Mouse (Mus musculus) bone marrow macrophage, adult 2 months (primary cell): Measurements from ENCODE around the gene P4ha1. TPM values are rescaled to one million over a fixed set of nuclear protein-coding genes. Genes with fewer than 3 reads are reported as not detected.

ENCODE experiments used
- H3K27ac ChIP-seq: 2 replicates; pipeline ENCODE4 v1.5.1; 2012; ENCODE audit warnings: low read depth, low read length; ENCODE audit not compliant: insufficient read depth
- H3K4me1 ChIP-seq: 2 replicates; pipeline ENCODE4 v1.6.1; 2012; ENCODE audit warnings: low read length; ENCODE audit not compliant: control insufficient read depth, insufficient read depth
- H3K4me3 ChIP-seq: 2 replicates; pipeline ENCODE4 v1.5.1; 2012; ENCODE audit warnings: mild to moderate bottlenecking, low read length, moderate library complexity; ENCODE audit not compliant: insufficient read depth
- CTCF ChIP-seq: IDR thresholded peaks from 2 replicates; pipeline ENCODE4 v1.5.1; 2012; ENCODE audit warnings: low read depth, mild to moderate bottlenecking, low read length, moderate library complexity
- POLR2A ChIP-seq: IDR thresholded peaks from 2 replicates; pipeline ENCODE4 v1.6.1; 2012; ENCODE audit warnings: mild to moderate bottlenecking, low read depth, low read length, borderline replicate concordance
- polyA plus RNA-seq: library from polyadenylated mRNA; stranded (reverse); fragments of >200 nt; gene quantifications from 2 replicates; pipeline ENCODE4 v1.2.4, GENCODE M21; 2012; ENCODE audit not compliant: missing spikeins, insufficient read depth, insufficient read length

P4ha1 gene
- polyA plus RNA-seq, 1 experiment: 59.2 TPM

DNA sequence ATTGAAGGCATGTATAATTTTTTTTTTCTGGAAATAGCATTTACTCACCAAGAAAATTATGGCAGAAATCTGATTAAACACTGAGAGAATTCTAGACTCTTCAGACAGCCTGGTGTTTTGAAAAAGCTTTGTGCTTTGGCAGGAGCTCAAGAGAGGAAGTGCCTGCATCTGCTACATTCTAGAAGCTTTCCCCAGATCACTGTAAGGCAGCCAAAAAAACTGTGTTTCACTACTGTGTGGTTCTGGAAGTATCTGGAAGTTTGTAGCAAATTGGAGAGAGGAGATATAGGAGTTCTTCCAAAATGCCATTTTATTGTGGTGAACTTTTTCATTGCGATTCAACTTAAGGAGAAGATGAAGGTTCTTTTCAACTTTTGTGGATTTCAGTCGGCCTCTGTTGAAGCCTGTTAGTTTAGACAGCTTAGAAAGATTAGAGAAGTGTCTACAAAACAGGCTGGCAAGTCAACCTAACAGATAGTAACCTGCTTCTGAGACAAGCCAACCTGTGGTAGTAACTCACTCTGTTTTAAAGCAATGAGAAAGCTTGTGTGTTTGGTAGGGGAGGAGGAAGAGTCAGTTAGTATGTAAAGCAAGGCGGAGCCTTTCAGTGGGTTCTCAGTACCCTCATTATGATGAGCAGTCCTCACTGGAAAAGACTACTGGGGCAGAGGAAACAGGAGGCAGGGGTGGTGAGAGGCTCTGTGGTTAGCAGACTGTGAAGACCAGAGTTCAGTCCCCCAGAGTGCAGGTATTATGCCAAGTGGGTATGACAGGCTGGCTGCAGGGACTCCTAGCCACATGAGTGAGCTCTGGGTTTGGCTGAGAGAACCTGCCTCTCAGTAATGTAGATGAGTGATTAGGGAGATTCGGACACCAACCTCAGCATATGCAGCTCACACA is 12.1 kb downstream of the P4ha1 start:
- peak overlapping the region; percentile 43 for H3K27ac ChIP-seq
- no peak overlapping the region for H3K4me3 ChIP-seq
- TF ChIP-seq CTCF (no peak), POLR2A (no peak)
- H3K4me1 ChIP-seq: peaks cover 39% of the 10 kb centered on the region

GRCm38 (mm10) chr10:59336124-59336523 is 13.0 kb downstream of the P4ha1 start:
- no peak overlapping the region for H3K4me3 ChIP-seq
- TF ChIP-seq POLR2A (no peak), CTCF (no peak)
- H3K4me1 ChIP-seq: peaks cover 34% of the 10 kb centered on the region
- H3K27ac ChIP-seq: no peak overlapping the region

DNA sequence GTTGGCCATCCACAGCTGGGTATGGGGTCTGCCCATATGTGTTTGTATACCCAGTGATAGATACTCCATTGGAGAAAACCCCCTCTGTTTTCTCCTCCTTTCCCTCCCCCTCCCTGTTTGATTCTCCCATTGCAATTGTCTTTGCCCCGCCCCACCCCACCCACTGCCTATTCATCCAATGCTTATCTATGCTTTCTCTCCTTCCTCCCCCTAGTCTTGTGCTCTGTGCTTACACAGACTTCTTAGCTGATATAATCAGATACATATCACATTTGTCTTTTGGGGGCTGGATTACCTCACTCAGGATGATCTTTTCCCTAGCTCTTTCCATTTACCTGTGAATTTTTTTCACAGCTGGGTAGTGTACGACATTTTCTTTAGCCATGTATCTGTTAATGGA is 23.5 kb downstream of the P4ha1 start:
- H3K4me3 ChIP-seq: no peak overlapping the region

GRCm38 (mm10) chr10:59348200-59348599 is 25.1 kb downstream of the P4ha1 start:
- H3K4me3 ChIP-seq: no peak overlapping the region
- no peak for TF ChIP-seq POLR2A
- H3K4me1 ChIP-seq: no peaks in the 10 kb centered on the region
- no peak overlapping the region for H3K27ac ChIP-seq

More for the DNA sequence above, 23.5 kb downstream of the P4ha1 start:
- H3K4me1 ChIP-seq: no peaks in the 10 kb centered on the region
- H3K27ac ChIP-seq: no peak overlapping the region
- TF ChIP-seq CTCF (no peak), POLR2A (no peak)

DNA sequence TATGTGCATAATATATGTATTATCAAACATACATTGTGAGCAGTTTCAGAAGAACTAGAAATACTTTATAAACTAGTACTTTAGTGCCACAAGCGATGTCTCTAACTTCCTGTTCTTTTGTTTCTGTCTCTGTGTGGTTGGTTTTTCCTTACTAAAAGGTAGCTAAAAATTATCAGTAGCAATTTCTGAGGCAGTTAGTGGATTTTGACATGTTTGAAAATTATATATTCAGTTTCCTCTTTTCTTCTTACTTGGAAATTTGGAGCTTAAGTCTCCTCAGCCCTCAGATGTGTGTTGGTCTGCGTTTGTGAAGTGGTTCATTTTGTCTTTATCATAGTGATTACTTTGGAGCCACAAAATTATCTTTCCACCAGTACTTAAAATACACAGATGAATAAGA is 26.4 kb downstream of the P4ha1 start:
- Histone ChIP-seq H3K4me1 (no peaks in the 10 kb centered on the region), H3K27ac (no peak overlapping the region), H3K4me3 (no peak overlapping the region)
- no peak for TF ChIP-seq CTCF
- TF ChIP-seq POLR2A: no peak

DNA sequence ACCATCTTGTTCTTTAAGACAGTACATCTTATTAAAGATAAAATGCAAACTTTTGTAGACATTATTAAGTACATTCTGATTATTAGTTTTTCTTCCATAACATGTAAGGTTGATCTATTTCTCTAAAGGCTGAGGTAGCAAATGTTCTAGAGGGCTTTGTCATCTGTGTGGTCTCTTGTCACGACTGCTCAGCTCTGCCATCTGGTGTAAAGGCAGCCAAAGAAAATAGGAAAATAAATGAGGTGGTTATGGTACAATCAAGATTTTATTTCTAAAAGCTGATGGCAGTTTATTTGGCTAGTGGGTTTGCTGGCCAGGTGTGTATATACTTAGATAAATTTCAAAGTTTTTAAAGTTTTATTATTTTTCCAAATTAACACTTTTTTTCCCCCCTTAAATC is 30.0 kb downstream of the P4ha1 start:
- H3K27ac ChIP-seq: no peak overlapping the region
- no peaks in the 10 kb centered on the region for H3K4me1 ChIP-seq
- TF ChIP-seq POLR2A (no peak), CTCF (no peak)
- H3K4me3 ChIP-seq: no peak overlapping the region

- Histone ChIP-seq H3K27ac (no peak overlapping the region), H3K4me3 (no peak overlapping the region), H3K4me1 (no peaks in the 10 kb centered on the region)
- TF ChIP-seq CTCF (no peak), POLR2A (no peak)
These were observed 31.0 kb downstream of the P4ha1 start for GRCm38 (mm10) chr10:59354120-59354519.

DNA sequence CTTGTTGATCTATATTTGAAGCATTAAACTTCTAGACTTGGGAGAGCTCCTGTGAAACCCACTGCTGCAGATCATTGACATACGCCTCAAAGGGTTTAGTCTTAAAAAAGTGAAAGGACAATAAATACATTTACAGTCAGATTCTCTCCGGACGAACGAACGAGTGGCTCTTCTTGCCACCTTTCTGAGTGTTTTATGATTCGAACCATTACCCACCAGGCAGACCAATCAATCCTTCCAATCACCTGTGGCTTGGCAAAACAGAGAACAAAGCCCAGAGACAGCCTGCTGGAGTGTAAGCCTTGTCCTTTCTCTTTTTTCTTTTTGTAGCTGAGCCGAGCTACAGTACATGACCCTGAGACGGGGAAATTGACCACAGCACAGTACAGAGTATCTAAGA is 31.9 kb downstream of the P4ha1 start:
- Histone ChIP-seq H3K4me1 (no peaks in the 10 kb centered on the region), H3K27ac (no peak overlapping the region), H3K4me3 (no peak overlapping the region)
- TF ChIP-seq POLR2A: no peak
- no peak for TF ChIP-seq CTCF

DNA sequence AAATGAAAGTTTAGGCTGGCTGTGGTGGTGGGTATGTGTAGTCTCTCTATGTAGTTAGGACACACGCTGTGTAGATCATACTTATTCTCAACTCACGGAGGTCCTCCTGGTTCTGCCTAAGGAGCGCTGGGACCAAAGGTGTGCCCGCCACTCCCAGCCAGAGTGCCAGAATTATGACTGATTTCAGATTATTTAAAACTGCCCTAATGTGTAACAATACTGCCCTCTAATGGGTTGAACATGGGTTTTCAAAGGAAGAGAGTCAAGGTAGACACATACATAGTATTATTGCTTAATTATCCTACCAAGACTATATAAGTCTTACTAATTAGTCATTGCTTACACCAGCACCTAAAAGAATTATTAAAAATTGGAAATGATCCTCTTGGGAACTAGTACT is 35.6 kb downstream of the P4ha1 start:
- H3K27ac ChIP-seq: no peak overlapping the region
- no peaks in the 10 kb centered on the region for H3K4me1 ChIP-seq
- 0 out of 2 replicates have a peak, but pooled peaks have one; percentile 13 for TF ChIP-seq CTCF
- no peak for TF ChIP-seq POLR2A
- H3K4me3 ChIP-seq: no peak overlapping the region

GRCm38 (mm10) chr10:59363208-59363607 is 40.1 kb downstream of the P4ha1 start:
- Histone ChIP-seq H3K27ac (no peak overlapping the region), H3K4me3 (no peak overlapping the region), H3K4me1 (peaks cover 2% of the 10 kb centered on the region; the same call in 1 of the 2 replicates)
- TF ChIP-seq POLR2A (no peak), CTCF (no peak)

GRCm38 (mm10) chr10:59364551-59364950 is 41.5 kb downstream of the P4ha1 start:
- Histone ChIP-seq H3K4me1 (peaks cover 12% of the 10 kb centered on the region), H3K4me3 (no peak overlapping the region), H3K27ac (no peak overlapping the region)
- no peak for TF ChIP-seq POLR2A
- no peak for TF ChIP-seq CTCF
